Mouse (Mus musculus): ENCODE data around the gene Cerk. TPM values are rescaled to one million over a fixed set of nuclear protein-coding genes. Genes with fewer than 3 reads are reported as not detected.
A peak's percentile ranks its signal among the peaks of the same experiment; 100 is the strongest.
"Not testable (repeated sequence)": the region's sequence is repeated elsewhere in the genome, so short reads cannot be mapped to it uniquely, and the experiment has no call there.

Cerk gene
- polyA plus RNA-seq, 1 experiment from 2014 or later = 22.3 TPM

DNA sequence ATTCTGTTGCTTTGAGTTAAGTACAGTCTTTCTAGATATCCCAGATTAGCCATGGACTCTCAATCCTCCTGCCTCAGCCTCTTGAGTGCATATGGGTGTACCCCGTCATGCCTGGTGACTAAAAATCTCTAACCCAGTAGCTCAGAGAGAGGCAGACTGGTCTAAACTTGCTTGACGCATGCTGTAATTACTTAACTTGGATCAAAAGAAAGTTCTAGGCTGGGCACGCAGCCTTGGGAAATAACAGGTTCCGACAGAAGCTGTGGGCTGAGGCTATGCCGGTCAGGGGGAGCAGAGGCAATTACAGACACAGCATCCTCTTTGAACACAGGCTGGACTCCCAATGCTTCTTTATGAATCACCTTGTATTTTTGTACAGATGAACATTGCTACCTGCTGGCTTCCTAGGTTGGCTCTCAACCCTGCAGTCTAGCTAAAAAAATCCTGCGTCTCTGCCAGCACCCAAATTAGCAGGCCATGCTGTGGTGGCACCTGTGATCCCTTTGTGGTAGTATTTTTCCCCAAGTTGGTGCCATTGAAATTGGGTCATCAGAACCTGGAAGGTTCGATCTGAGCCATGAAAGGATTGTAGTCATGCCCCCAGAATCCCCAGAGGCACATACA, 18.8 kb downstream of the Cerk start:
- H3K4me3 ChIP-seq (replicated peaks) = no peak overlapping the region
- H3K36me3 ChIP-seq = peaks cover 22% of the 10 kb centered on the region
- H3K4me1 ChIP-seq (replicated peaks) = peaks cover 18% of the 10 kb centered on the region
- no peaks in the 10 kb centered on the region for H3K9me3 ChIP-seq
- no peak overlapping the region for H3K4me2 ChIP-seq (replicated peaks)
- H3K27me3 ChIP-seq = no peaks in the 10 kb centered on the region
- ATAC-seq = no peak
- WGBS = 94% methylated on average over 7 of the region's 7 CpGs
- no peak overlapping the region for H3K27ac ChIP-seq
- H3K9ac ChIP-seq (replicated peaks) = no peak overlapping the region

DNA sequence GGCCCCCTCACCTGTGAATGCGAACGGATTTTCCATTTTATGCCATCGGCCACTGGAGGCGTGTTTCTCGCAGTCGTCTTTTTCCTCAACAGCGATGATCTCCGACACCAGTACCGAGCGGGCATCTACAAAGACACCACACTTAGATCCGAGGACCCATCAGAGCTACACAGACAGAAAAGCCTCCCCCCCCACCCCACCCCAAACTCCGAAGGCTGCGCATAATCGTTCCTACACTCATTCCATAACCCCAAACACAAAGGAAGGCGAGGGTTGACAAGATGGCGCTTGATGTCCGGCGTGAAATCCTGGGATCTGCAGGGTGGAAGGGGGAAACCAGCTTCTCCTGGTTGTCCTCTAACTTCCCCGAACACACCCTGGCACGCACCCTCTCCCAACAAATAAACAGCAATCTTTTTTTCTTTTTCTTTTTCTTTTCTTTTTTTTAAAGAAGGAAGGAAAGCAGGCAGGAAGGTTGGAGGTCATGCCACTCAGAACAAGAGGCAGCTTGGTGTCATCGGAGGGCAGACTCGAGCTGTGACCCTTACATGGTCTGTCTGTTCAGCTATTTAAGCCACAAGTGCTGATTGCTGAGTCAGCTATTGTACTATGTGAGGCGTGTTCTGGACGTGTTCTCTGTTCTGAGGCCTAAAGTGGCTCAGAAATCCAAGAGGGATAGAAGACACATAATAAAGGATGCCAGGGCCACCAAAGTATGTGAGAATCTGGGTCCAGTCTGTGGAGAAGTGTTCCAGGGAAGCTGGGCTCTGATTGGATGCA, 19.9 kb downstream of the Cerk start:
- Histone ChIP-seq H3K4me1 (replicated peaks) (peaks cover 18% of the 10 kb centered on the region), H3K9me3 (no peaks in the 10 kb centered on the region), H3K27me3 (no peaks in the 10 kb centered on the region), H3K9ac (replicated peaks) (no peak overlapping the region), H3K4me3 (replicated peaks) (no peak overlapping the region), H3K36me3 (peaks cover 33% of the 10 kb centered on the region), H3K4me2 (replicated peaks) (no peak overlapping the region), H3K27ac (no peak overlapping the region)
- ATAC-seq = no peak
- 89% methylated on average over 24 of the region's 24 CpGs for WGBS

DNA sequence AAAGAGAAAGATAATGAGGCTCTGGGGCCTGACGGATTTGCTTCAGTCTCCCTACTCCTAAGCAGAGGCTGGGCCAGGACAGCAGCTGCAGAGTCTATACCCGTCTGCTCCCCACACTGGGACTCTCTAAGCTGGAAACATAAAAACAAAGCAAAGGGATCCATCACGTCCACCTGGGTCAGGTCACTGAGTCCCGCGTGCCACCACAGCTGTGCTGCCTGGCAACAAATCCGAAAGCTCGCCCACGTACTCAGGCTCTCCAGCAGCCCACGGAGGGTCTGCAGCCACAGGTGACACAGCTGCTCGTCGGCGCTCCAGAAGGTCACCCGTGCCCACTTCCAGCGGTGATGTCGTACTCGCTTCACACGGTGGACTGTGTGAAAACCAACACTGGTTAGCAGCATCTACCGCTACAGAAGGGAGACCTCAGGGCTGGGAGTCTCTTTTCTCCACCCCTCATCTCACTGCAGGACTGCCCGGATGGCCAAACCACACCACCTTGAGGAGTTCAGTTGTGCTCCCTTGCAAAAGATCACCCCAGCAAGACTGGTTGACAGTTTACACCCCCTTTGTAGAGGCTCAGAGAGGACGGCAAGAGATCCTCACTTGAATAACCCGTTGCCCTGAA, 21.1 kb downstream of the Cerk start:
- no peak for ATAC-seq
- Histone ChIP-seq H3K36me3 (peaks cover 34% of the 10 kb centered on the region), H3K4me1 (replicated peaks) (peaks cover 18% of the 10 kb centered on the region), H3K4me3 (replicated peaks) (no peak overlapping the region), H3K27me3 (no peaks in the 10 kb centered on the region), H3K4me2 (replicated peaks) (no peak overlapping the region), H3K9ac (replicated peaks) (no peak overlapping the region), H3K9me3 (no peaks in the 10 kb centered on the region), H3K27ac (no peak overlapping the region)
- WGBS = 81% methylated on average over 21 of the region's 21 CpGs

DNA sequence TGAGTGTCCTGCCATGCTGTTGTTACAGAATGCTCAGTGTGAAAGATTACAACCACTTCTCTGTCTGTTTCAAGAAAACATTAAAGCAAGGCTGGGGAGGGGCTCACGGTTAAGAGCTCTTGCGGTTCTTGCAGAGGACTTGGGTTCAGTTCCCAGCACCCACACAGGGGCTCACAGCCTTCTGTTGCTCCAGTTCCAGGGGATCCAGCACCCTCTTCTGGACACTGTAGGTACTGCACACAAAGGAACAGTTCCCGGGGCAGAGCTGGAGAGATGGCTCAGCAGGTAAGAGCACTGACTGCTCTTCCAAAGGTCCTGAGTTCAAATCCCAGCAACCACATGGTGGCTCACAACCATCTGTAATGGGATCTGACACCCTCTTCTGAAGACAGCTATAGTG, 24.1 kb downstream of the Cerk start:
- H3K27me3 ChIP-seq; H3K4me3 ChIP-seq (replicated peaks); H3K9me3 ChIP-seq; ATAC-seq; H3K27ac ChIP-seq; H3K4me2 ChIP-seq (replicated peaks); H3K9ac ChIP-seq (replicated peaks); H3K4me1 ChIP-seq (replicated peaks): not testable (repeated sequence)
- WGBS = 98% methylated on average over 3 of the region's 3 CpGs
- H3K36me3 ChIP-seq = peaks cover 34% of the 10 kb centered on the region

DNA sequence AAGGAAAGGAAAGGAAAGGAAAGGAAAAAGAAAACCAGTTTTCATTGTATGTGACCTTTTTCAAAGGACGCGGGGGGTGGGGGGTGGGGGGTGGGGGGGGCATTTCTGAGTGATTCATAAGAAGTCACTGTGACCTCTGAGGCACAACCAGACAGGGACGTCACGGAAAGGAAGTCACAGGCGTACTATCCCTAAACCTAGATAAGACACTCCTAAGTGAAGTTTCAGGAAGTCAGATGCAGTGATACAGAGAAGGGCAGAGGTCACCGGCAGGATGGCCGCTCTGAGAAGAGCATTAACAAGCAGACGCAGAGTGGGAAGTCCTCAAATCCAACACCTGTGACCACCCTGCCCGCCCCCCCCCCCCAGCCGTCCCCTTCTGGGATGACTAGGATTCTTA, 25.0 kb downstream of the Cerk start:
- Histone ChIP-seq H3K27ac (no peak overlapping the region), H3K4me1 (replicated peaks) (no peaks in the 10 kb centered on the region), H3K9ac (replicated peaks) (no peak overlapping the region), H3K9me3 (no peaks in the 10 kb centered on the region), H3K27me3 (no peaks in the 10 kb centered on the region), H3K36me3 (peaks cover 42% of the 10 kb centered on the region), H3K4me3 (replicated peaks) (no peak overlapping the region), H3K4me2 (replicated peaks) (no peak overlapping the region)
- ATAC-seq = no peak
- 90% methylated on average over 10 of the region's 10 CpGs for WGBS

DNA sequence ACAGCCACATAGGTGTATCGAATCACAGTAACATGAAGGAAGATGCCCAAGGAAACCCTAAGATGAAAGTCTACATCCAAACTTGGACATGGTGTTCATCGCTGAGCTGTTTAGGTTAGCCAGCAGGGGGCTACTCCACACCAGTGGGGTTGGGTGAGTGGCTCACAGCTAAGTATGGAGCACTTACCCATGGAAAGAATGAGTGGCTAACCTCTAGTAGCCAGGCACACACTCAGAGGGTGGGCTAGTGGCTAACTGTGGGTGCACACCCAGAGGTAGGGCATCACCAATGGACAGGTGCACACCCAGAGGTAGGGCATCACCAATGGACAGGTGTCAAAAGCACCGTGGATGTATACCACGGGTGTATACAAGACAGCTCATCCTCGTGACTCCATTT, 26.2 kb downstream of the Cerk start:
- Histone ChIP-seq H3K4me1 (replicated peaks) (no peaks in the 10 kb centered on the region), H3K9ac (replicated peaks) (no peak overlapping the region), H3K27me3 (no peaks in the 10 kb centered on the region), H3K4me3 (replicated peaks) (no peak overlapping the region), H3K4me2 (replicated peaks) (no peak overlapping the region), H3K27ac (no peak overlapping the region), H3K9me3 (no peaks in the 10 kb centered on the region), H3K36me3 (peaks cover 48% of the 10 kb centered on the region)
- WGBS = 89% methylated on average over 5 of the region's 5 CpGs
- ATAC-seq = 0 out of 2 replicates have a peak, but pooled peaks have one; percentile 24

DNA sequence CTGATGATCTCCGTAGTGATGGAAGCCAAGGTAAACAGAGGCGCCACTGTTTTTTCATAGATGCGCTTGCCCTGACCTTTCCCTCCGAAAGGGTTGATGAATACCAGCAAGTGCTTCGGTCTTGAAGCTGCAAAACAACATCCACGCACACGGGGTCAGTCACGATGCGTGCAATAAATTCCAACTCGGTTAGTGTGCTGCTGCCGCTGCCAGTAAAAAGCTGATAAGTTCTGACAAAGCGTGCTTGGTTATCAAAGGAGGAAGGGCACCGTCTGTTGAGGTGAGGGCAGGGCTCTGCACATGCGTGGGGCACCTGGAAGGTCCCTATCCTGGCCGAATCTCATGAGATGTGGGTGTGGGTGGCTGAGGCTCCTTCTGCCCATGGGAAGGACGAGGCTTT, 26.8 kb downstream of the Cerk start:
- ATAC-seq = no peak
- WGBS = 90% methylated on average over 16 of the region's 16 CpGs
- peaks cover 51% of the 10 kb centered on the region for H3K36me3 ChIP-seq
- no peak overlapping the region for H3K4me2 ChIP-seq (replicated peaks)
- no peak overlapping the region for H3K9ac ChIP-seq (replicated peaks)
- no peaks in the 10 kb centered on the region for H3K9me3 ChIP-seq
- H3K4me1 ChIP-seq (replicated peaks) = no peaks in the 10 kb centered on the region
- H3K27ac ChIP-seq = no peak overlapping the region
- no peak overlapping the region for H3K4me3 ChIP-seq (replicated peaks)
- no peaks in the 10 kb centered on the region for H3K27me3 ChIP-seq

DNA sequence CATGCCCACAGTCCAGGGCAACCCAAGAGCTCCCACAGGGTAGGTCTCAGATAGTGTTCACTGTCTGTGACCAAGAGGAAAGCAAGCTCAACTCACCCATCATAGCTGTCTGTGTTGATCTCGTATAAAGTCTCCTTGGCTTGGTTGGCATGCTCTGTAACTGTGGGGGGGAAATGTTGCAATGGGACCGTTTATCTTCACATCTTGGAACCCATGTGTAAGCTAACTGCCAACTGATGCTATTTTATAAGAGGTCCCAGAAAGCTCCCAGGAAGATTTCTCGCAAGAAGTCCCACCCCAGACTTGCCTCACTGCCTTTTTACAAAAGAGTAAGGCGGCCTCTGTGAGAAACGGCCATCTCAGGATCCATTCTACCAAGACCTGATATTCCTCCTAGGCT, 29.4 kb downstream of the Cerk start:
- no peak for ATAC-seq
- 78% methylated on average over 5 of the region's 5 CpGs for WGBS
- Histone ChIP-seq H3K4me2 (replicated peaks) (no peak overlapping the region), H3K27ac (no peak overlapping the region), H3K27me3 (no peaks in the 10 kb centered on the region), H3K9me3 (no peaks in the 10 kb centered on the region), H3K36me3 (peaks cover 49% of the 10 kb centered on the region), H3K4me1 (replicated peaks) (no peaks in the 10 kb centered on the region), H3K4me3 (replicated peaks) (no peak overlapping the region), H3K9ac (replicated peaks) (no peak overlapping the region)

DNA sequence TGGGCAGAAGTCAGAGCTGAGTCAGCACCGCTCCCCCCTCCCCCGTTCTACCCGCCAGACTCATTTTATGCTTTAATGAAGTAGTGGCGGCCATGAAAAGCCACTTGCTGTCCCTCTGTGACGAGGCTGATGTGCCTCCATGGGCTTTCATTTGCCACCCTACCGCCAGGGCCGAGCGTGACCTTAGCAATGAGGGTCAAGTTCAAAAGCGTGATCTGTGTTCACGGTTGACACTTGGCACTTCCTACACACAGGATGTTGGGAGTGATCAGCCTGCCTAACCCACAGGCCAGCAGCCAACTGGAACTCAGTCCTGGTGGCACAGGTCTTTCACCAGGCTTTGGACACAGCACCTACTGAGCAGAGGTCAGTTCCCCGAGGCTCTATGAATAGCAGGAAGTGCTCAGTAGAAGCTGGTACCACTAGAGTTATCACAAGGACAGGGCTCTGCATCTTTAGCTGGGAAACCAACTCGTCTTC, 32.4 kb downstream of the Cerk start:
- Histone ChIP-seq H3K27me3 (no peaks in the 10 kb centered on the region), H3K27ac (no peak overlapping the region), H3K9ac (replicated peaks) (no peak overlapping the region), H3K4me2 (replicated peaks) (no peak overlapping the region), H3K4me1 (replicated peaks) (no peaks in the 10 kb centered on the region), H3K36me3 (peaks cover 66% of the 10 kb centered on the region), H3K9me3 (no peaks in the 10 kb centered on the region), H3K4me3 (replicated peaks) (no peak overlapping the region)
- ATAC-seq = no peak
- WGBS = 80% methylated on average over 12 of the region's 12 CpGs

DNA sequence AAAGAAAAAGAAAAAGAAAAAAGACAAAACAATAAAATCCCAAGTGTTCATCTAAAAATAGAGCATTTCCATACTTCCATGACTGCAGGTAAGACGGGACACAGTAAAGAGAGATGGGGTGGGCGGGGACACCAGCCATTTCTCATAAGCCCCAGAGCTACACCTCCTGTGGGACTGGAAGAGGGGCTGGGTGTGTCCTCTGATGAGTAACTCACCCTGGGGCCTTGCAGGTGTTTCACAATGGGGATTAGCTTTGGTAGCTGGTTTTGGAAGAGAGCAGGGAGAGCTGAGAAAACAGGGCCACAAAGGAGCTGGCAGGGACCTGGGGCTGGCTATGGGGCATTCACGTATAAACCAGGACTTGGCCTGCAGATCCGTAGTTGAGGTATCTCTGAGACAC, 35.3 kb downstream of the Cerk start:
- no peak for ATAC-seq
- Histone ChIP-seq H3K4me1 (replicated peaks) (no peaks in the 10 kb centered on the region), H3K4me3 (replicated peaks) (no peak overlapping the region), H3K36me3 (peaks cover 79% of the 10 kb centered on the region), H3K4me2 (replicated peaks) (no peak overlapping the region), H3K9me3 (no peaks in the 10 kb centered on the region), H3K27me3 (no peaks in the 10 kb centered on the region), H3K27ac (no peak overlapping the region), H3K9ac (replicated peaks) (no peak overlapping the region)
- WGBS = 62% methylated on average over 4 of the region's 4 CpGs

DNA sequence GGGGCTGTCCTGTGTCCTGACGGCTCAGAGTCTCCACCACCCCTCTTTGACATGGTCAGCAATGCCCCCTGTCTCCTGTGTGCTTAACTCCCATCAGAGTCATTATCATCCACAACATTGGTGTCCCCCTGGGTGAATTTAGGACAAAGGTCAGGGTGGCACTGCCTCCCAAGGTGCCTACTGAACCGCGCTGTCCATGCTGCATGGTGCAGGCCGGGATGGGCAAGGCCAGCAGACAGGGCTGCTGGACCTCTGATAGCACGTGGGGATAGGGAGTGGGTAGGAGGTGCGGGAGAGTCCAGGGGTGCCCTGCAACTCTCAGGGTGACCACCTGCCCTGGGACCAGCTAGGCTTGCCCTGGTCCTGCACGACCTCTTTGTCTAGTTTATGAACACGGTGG, 39.0 kb downstream of the Cerk start:
- H3K27ac ChIP-seq = no peak overlapping the region
- no peaks in the 10 kb centered on the region for H3K27me3 ChIP-seq
- no peak for ATAC-seq
- no peak overlapping the region for H3K4me2 ChIP-seq (replicated peaks)
- 94% methylated on average over 8 of the region's 8 CpGs for WGBS
- H3K9ac ChIP-seq (replicated peaks) = no peak overlapping the region
- H3K4me3 ChIP-seq (replicated peaks) = no peak overlapping the region
- H3K36me3 ChIP-seq = peaks cover 76% of the 10 kb centered on the region
- H3K4me1 ChIP-seq (replicated peaks) = no peaks in the 10 kb centered on the region
- no peaks in the 10 kb centered on the region for H3K9me3 ChIP-seq

DNA sequence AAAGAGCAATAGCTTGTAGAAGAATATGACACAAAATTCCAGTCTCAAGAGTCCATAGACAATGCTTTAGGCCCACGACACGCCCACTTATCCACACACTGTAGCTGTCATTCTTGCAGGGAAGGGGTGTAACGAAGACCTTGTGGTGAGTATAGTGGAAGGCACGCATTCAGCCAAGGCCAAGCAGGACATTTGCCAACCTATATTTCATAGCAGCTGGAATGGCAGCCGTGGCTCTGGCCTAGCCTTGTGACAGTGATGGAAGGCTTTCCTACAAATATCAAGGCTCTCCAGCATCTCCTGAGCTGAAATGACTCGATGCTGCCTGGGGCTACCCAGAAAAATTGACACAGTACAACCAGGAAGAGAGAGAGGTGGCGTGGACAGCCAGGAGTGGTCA, 40.9 kb downstream of the Cerk start:
- Histone ChIP-seq H3K27ac (no peak overlapping the region), H3K4me1 (replicated peaks) (no peaks in the 10 kb centered on the region), H3K9me3 (no peaks in the 10 kb centered on the region), H3K4me3 (replicated peaks) (no peak overlapping the region), H3K36me3 (peaks cover 73% of the 10 kb centered on the region), H3K9ac (replicated peaks) (no peak overlapping the region), H3K27me3 (no peaks in the 10 kb centered on the region), H3K4me2 (replicated peaks) (no peak overlapping the region)
- 96% methylated on average over 7 of the region's 7 CpGs for WGBS
- ATAC-seq = no peak
